Mouse (Mus musculus): ENCODE data around the gene Adat2.

Adat2 gene

DNA sequence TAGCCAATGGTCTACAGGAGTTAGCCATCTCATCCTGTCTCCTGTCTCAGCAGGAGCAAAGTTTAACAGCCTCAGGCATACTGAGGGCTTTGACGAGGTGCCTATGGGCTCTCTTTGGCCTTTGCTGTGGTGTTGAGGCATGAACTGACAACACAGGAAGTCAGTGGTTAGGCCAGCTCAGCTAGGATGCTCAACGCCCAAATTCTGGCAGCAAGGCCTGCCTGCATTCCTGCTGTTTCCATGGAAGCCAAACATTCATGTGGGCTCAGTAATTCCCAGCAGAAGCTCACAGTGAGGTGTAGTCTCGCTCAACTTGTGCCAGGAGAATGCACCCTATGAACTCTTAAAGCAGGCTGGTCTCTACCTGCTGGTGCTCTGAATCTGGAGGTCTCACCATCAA lies 43.4 kb downstream of the Adat2 start:
- DNase-seq (ENCODE audit: low spot score in 2 of 2) = peak; percentile 30 to 49

DNA sequence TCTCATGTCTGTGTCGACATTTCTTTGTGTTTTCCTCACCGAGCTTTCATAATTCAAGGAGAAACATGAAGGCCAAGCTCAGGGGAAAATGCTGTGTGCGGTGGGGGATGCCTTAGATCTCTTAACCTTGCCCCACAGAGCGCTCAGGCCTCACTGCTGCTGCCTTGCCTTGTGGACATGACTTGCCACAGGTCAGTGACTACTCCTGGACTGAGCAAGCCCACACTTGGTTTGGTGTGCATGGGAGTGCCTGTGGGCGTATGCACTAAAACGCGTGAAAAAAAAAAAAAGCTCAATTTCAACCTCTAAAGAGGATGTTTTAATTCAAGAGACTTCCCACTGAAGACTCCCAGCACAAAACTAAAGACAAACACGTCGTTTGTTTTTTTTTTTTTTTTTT lies 44.2 kb downstream of the Adat2 start:
- DNase-seq (ENCODE audit: low spot score in 2 of 2) = no peak

DNA sequence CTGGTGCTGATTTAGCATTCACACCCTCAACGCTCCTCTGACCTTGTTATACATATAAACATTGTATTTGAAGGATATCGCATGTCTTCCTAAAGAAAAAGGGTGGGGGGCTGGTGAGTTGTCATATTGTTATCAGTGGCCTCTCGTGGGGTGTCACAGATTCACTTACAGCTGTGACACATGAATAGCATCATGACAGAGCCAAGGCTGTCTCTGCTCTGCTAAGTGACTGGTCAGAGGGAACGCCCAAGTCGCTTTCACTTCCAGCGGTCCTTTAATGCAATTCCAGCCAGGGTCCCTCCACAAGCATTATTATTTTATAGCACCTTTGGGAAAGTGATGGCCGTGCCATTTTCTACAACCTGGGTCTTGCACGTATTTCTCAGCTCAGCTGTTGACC lies 44.8 kb downstream of the Adat2 start:
- DNase-seq (ENCODE audit: low spot score in 2 of 2) = no peak

DNA sequence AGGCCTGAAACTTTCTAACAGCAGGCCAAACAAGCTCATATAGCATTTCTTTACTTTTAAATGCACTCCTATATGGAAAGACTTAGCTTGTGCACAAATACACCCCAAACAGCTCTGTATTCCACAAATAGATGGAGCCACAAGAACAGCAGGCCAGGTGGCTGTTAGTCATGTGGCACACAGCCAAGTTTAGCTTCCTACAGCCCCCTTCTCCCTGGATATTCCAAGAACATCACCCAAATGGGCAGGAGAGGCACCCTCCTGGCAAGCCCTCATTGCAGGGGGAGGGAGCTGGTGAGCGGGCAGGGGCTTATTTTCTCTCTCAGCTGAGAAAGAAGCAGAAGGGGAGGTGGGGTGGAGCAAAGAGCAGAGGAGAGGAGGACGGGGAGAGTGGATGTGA lies 48.2 kb downstream of the Adat2 start:
- DNase-seq (ENCODE audit: low spot score in 2 of 2) = peak; percentile 49 to 61

All from frontal cortex, postnatal 36 days (tissue).